Mouse (Mus musculus): ENCODE results near the gene St7. TPM values are rescaled to one million over a fixed set of nuclear protein-coding genes. Genes with fewer than 3 reads are reported as not detected.

Gene St7
- polyA plus RNA-seq, 1 experiment, result 8.4 TPM

DNA sequence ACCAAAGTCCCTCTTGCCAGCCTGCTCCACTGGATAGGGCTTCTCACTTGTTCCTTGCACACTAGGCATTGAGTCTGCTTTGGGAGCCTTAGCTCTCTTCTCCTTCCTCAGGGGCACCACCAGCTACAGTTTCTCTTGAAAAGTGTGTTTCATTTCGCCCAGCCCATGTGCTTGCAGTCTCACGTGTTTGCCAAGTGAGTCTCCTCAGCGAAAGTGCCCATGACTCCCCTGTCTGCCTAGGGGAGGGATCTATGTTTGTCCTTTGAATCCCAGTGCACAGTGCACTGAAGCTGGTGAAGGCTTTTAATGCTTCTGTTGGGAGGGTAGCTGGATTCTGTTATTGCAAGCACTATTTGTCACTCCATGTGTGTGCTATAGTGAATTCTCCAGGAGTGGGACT is 79.8 kb downstream of the St7 start:
- H3K79me3 ChIP-seq (ENCODE audit: low read depth), result peaks cover 2% of the 10 kb centered on the region
- no peak overlapping the region for H3ac ChIP-seq (ENCODE audit: control insufficient read depth, insufficient read length, low read depth)
- no peaks in the 10 kb centered on the region for H3K36me3 ChIP-seq (ENCODE audit: control insufficient read depth, insufficient read depth)
- H3K27me3 ChIP-seq (ENCODE audit: control insufficient read depth, insufficient read depth, insufficient read length), result no peaks in the 10 kb centered on the region
- TF ChIP-seq FOSL1 (IDR thresholded peaks at IDR 0.05; ENCODE audit: insufficient read depth, low read length, poor library complexity, severe bottlenecking), result no peak
- no peak for TF ChIP-seq MYOG (IDR thresholded peaks at IDR 0.05; ENCODE audit: control insufficient read depth, extremely low read depth, insufficient read length)
- TF ChIP-seq USF1 (IDR thresholded peaks at IDR 0.05; ENCODE audit: low read depth), result no peak
- no peak for TF ChIP-seq MAX (IDR thresholded peaks at IDR 0.05)
- no peak for TF ChIP-seq CEBPB (IDR thresholded peaks at IDR 0.05; ENCODE audit: low read depth)
- peaks cover 11% of the 10 kb centered on the region for H3K79me2 ChIP-seq (ENCODE audit: control insufficient read depth, insufficient read depth)
- H3K4me3 ChIP-seq (ENCODE audit: insufficient read depth, poor library complexity, severe bottlenecking), result no peak overlapping the region

DNA sequence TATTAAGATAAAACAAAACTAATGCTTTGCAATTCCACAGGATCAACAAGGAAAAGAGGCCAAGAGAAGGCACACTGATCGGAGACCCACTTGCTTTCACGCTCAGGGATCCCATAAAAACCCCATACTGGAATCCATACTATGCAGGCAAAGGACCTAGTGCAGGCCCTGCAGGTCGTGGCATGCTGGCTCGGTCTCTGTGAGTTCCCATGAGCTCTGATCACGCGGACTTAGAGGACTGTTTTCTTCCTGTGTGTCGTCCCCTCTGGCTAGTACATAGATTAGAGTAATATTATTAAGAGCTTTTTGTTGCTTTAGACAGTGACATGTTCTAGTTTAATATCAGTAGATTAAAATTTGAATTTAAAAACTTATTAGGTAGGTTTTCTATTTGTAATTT is 83.3 kb downstream of the St7 start:
- H3K4me3 ChIP-seq (ENCODE audit: insufficient read depth, poor library complexity, severe bottlenecking), result no peak overlapping the region
- no peaks in the 10 kb centered on the region for H3K36me3 ChIP-seq (ENCODE audit: control insufficient read depth, insufficient read depth)
- H3ac ChIP-seq (ENCODE audit: control insufficient read depth, insufficient read length, low read depth), result no peak overlapping the region
- no peaks in the 10 kb centered on the region for H3K27me3 ChIP-seq (ENCODE audit: control insufficient read depth, insufficient read depth, insufficient read length)
- no peak for TF ChIP-seq MAX (IDR thresholded peaks at IDR 0.05)
- no peak for TF ChIP-seq MYOD1 (IDR thresholded peaks at IDR 0.05; ENCODE audit: control insufficient read depth, insufficient read length, low read depth)
- no peak for TF ChIP-seq USF1 (IDR thresholded peaks at IDR 0.05; ENCODE audit: low read depth)
- no peak for TF ChIP-seq CTCF (IDR thresholded peaks at IDR 0.05; ENCODE audit: control insufficient read depth, insufficient read depth, insufficient read length)
- no peak for TF ChIP-seq FOSL1 (IDR thresholded peaks at IDR 0.05; ENCODE audit: insufficient read depth, low read length, poor library complexity, severe bottlenecking)
- TF ChIP-seq MYOG (IDR thresholded peaks at IDR 0.05; ENCODE audit: control insufficient read depth, extremely low read depth, insufficient read length), result no peak
- no peak for TF ChIP-seq CEBPB (IDR thresholded peaks at IDR 0.05; ENCODE audit: low read depth)
- peaks cover 21% of the 10 kb centered on the region for H3K79me2 ChIP-seq (ENCODE audit: control insufficient read depth, insufficient read depth)
- peaks cover 2% of the 10 kb centered on the region for H3K79me3 ChIP-seq (ENCODE audit: low read depth)

DNA sequence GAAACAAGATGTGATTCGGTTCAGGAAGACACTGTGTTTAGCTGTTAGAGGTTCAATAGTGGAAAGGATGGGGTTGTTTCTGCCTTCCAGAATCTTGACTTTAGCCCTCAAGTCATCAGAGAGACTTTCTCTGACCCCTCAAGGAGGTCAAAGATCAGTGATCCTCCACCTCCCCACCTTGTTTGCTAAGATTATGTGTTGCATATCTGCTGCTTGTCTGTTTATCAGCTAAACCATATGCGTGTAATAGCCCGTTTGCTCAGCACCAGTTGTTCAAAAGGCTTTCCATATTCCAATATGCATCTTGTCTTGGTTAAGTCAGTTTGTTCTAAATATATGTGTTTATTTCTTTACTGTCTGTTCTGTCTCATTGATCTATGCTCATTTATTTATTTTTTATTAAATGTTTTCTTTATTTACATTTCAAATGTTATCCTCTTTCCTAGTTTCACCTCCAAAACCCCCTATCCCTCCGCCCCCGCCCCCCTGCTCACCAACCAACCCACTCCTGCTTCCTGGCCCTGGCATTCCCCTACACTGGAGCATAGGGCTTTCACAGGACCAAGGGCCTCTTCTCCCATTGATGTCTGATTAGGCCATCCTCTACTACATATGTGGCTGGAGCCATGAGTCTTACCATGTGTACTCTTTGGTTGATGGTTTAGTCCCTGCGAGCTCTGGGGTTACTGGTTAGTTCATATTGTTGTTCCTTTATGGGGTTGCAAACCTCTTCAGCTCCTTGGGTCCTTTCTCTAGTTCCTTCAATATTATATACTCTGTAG is 84.5 kb downstream of the St7 start:
- H3K79me3 ChIP-seq (ENCODE audit: low read depth), result peaks cover 2% of the 10 kb centered on the region
- TF ChIP-seq MYOG (IDR thresholded peaks at IDR 0.05; ENCODE audit: control insufficient read depth, extremely low read depth, insufficient read length), result no peak
- no peak for TF ChIP-seq USF1 (IDR thresholded peaks at IDR 0.05; ENCODE audit: low read depth)
- no peak overlapping the region for H3K4me3 ChIP-seq (ENCODE audit: insufficient read depth, poor library complexity, severe bottlenecking)
- no peaks in the 10 kb centered on the region for H3K27me3 ChIP-seq (ENCODE audit: control insufficient read depth, insufficient read depth, insufficient read length)
- H3K79me2 ChIP-seq (ENCODE audit: control insufficient read depth, insufficient read depth), result peaks cover 18% of the 10 kb centered on the region
- H3K36me3 ChIP-seq (ENCODE audit: control insufficient read depth, insufficient read depth), result no peaks in the 10 kb centered on the region
- no peak overlapping the region for H3ac ChIP-seq (ENCODE audit: control insufficient read depth, insufficient read length, low read depth)

DNA sequence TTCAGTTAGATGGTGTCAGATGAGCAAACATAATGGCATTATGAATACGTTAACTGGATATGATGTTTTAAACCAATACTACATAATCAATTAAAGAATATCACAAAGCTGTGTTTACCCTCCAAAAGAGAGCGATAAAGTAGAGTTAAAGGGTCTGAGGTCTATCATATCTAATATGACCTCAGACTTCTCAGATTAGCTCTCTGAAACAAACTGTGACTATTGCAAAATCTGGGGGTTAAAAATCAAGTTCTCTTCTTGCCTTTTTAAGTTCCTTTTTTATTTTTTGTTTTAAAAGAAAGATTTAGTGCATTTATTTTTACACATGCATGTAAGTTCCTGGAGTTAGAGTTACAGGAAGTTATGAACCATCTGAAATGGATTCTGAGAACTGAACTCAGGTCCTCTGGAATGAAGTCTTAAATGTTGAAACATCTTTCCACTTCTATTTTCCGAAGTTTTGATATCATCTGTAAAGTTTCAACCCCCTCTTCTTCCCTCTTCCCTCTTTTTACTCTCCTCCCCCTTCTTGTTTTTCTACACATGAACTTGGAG is 86.0 kb downstream of the St7 start:
- H3ac ChIP-seq (ENCODE audit: control insufficient read depth, insufficient read length, low read depth), result no peak overlapping the region
- no peaks in the 10 kb centered on the region for H3K36me3 ChIP-seq (ENCODE audit: control insufficient read depth, insufficient read depth)
- H3K79me2 ChIP-seq (ENCODE audit: control insufficient read depth, insufficient read depth), result peaks cover 10% of the 10 kb centered on the region
- H3K27me3 ChIP-seq (ENCODE audit: control insufficient read depth, insufficient read depth, insufficient read length), result no peaks in the 10 kb centered on the region
- no peak overlapping the region for H3K4me3 ChIP-seq (ENCODE audit: insufficient read depth, poor library complexity, severe bottlenecking)
- TF ChIP-seq CTCF (IDR thresholded peaks at IDR 0.05; ENCODE audit: control insufficient read depth, insufficient read depth, insufficient read length) (no peak), CEBPB (IDR thresholded peaks at IDR 0.05; ENCODE audit: low read depth) (no peak), MAX (IDR thresholded peaks at IDR 0.05) (no peak), USF1 (IDR thresholded peaks at IDR 0.05; ENCODE audit: low read depth) (no peak), FOSL1 (IDR thresholded peaks at IDR 0.05; ENCODE audit: insufficient read depth, low read length, poor library complexity, severe bottlenecking) (no peak), MYOD1 (IDR thresholded peaks at IDR 0.05; ENCODE audit: control insufficient read depth, insufficient read length, low read depth) (no peak), MYOG (IDR thresholded peaks at IDR 0.05; ENCODE audit: control insufficient read depth, extremely low read depth, insufficient read length) (no peak)
- peaks cover 2% of the 10 kb centered on the region for H3K79me3 ChIP-seq (ENCODE audit: low read depth)

DNA sequence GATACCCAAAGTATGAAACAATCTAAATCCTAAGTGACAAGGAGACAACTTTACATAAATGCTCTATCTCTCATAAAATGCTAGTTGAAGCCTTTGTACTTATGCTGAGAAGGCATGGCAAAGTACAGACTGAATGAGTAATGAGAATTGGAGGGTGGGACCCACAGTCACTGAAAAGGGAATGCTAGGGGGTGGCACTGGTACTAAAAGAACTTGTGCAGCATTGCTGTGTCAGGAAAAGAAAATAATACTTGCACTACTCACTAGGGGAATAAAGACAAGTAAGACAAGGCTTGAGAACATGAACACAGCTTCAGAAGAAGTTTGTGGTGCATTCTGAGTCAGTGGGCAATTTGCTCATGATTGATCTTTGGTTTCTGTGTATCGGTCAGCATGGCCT is 90.8 kb downstream of the St7 start:
- H3K4me3 ChIP-seq (ENCODE audit: insufficient read depth, poor library complexity, severe bottlenecking), result no peak overlapping the region
- no peaks in the 10 kb centered on the region for H3K79me3 ChIP-seq (ENCODE audit: low read depth)
- H3K27me3 ChIP-seq (ENCODE audit: control insufficient read depth, insufficient read depth, insufficient read length), result no peaks in the 10 kb centered on the region
- H3K36me3 ChIP-seq (ENCODE audit: control insufficient read depth, insufficient read depth), result no peaks in the 10 kb centered on the region
- TF ChIP-seq MAX (IDR thresholded peaks at IDR 0.05) (no peak), MYOD1 (IDR thresholded peaks at IDR 0.05; ENCODE audit: control insufficient read depth, insufficient read length, low read depth) (no peak), USF1 (IDR thresholded peaks at IDR 0.05; ENCODE audit: low read depth) (no peak), CTCF (IDR thresholded peaks at IDR 0.05; ENCODE audit: control insufficient read depth, insufficient read depth, insufficient read length) (no peak), CEBPB (IDR thresholded peaks at IDR 0.05; ENCODE audit: low read depth) (no peak), FOSL1 (IDR thresholded peaks at IDR 0.05; ENCODE audit: insufficient read depth, low read length, poor library complexity, severe bottlenecking) (no peak), MYOG (IDR thresholded peaks at IDR 0.05; ENCODE audit: control insufficient read depth, extremely low read depth, insufficient read length) (no peak)
- peaks cover 4% of the 10 kb centered on the region for H3K79me2 ChIP-seq (ENCODE audit: control insufficient read depth, insufficient read depth)
- no peak overlapping the region for H3ac ChIP-seq (ENCODE audit: control insufficient read depth, insufficient read length, low read depth)

DNA sequence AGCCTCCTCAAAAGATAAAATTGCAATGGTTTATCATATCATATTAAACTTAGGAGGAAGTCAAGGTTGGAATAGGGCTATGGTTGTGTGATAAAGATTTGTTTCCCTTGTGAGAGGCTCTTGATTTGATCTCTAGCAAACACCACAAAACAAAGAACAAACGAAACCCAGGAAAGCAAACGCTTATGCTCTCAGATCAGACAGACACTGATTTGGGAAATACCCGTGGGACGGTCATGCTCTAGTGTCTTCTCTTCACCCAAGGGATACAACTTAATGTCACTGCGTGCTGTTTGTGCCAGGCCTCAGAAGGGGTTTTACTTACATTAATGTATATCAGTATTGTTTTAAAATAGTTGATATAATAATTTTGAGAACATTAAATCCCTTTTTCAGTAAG is 91.8 kb downstream of the St7 start:
- no peaks in the 10 kb centered on the region for H3K36me3 ChIP-seq (ENCODE audit: control insufficient read depth, insufficient read depth)
- H3K79me2 ChIP-seq (ENCODE audit: control insufficient read depth, insufficient read depth), result no peaks in the 10 kb centered on the region
- no peak for TF ChIP-seq MAX (IDR thresholded peaks at IDR 0.05)
- no peak for TF ChIP-seq MYOD1 (IDR thresholded peaks at IDR 0.05; ENCODE audit: control insufficient read depth, insufficient read length, low read depth)
- no peak for TF ChIP-seq CTCF (IDR thresholded peaks at IDR 0.05; ENCODE audit: control insufficient read depth, insufficient read depth, insufficient read length)
- no peak for TF ChIP-seq FOSL1 (IDR thresholded peaks at IDR 0.05; ENCODE audit: insufficient read depth, low read length, poor library complexity, severe bottlenecking)
- no peak for TF ChIP-seq USF1 (IDR thresholded peaks at IDR 0.05; ENCODE audit: low read depth)
- TF ChIP-seq MYOG (IDR thresholded peaks at IDR 0.05; ENCODE audit: control insufficient read depth, extremely low read depth, insufficient read length), result no peak
- no peak for TF ChIP-seq CEBPB (IDR thresholded peaks at IDR 0.05; ENCODE audit: low read depth)
- no peaks in the 10 kb centered on the region for H3K27me3 ChIP-seq (ENCODE audit: control insufficient read depth, insufficient read depth, insufficient read length)
- H3K4me3 ChIP-seq (ENCODE audit: insufficient read depth, poor library complexity, severe bottlenecking), result no peak overlapping the region
- no peak overlapping the region for H3ac ChIP-seq (ENCODE audit: control insufficient read depth, insufficient read length, low read depth)
- no peaks in the 10 kb centered on the region for H3K79me3 ChIP-seq (ENCODE audit: low read depth)
